Mouse (Mus musculus) bone marrow, adult 2 months (tissue): ENCODE data around the gene Rrp15. TPM values are rescaled to one million over a fixed set of nuclear protein-coding genes. Genes with fewer than 3 reads are reported as not detected.
"Not testable (repeated sequence)": the region's sequence is repeated elsewhere in the genome, so short reads cannot be mapped to it uniquely, and the experiment has no call there.

Experiments used
- H3K27ac ChIP-seq: fragments of 200-500 bp; 2 replicates; pipeline ENCODE4 v1.5.1; 2012; ENCODE audit warnings: low read depth, mild to moderate bottlenecking, control low read depth, inconsistent platforms, low read length; ENCODE audit not compliant: control insufficient read depth, poor library complexity, insufficient read depth
- H3K4me1 ChIP-seq: fragments of 200-500 bp; 2 replicates; pipeline ENCODE4 v1.6.1; 2011; ENCODE audit warnings: low read length; ENCODE audit not compliant: control insufficient read depth, insufficient read depth
- H3K4me3 ChIP-seq: fragments of 200-500 bp; replicated peaks from 2 replicates; pipeline ENCODE3; 2011; ENCODE audit warnings: mild to moderate bottlenecking, low read depth, low read length, control low read depth; ENCODE audit not compliant: control insufficient read depth
- CTCF ChIP-seq: fragments of 200-500 bp; IDR thresholded peaks from 2 replicates; pipeline ENCODE4 v1.5.1; 2011; ENCODE audit warnings: low read length, control low read depth; ENCODE audit not compliant: control insufficient read depth, insufficient read depth
- POLR2A ChIP-seq: fragments of 200-500 bp; IDR thresholded peaks from 2 replicates; pipeline ENCODE4 v1.6.1; 2011; ENCODE audit warnings: low read depth, mild to moderate bottlenecking, control low read depth, low read length, borderline replicate concordance; ENCODE audit not compliant: control insufficient read depth
- WGBS: fragments of 180-500 bp; shearing (Covaris S2); methylation state at CpG from one replicate; pipeline ENCODE4 v1.1.7; 2018; 5-methylcytosine and 5-hydroxymethylcytosine counted together
- polyA plus RNA-seq: library from polyadenylated mRNA; stranded (reverse); fragments of >200 nt; gene quantifications from 2 replicates; pipeline ENCODE4 v1.2.4, GENCODE M21; 2011; ENCODE audit warnings: low replicate concordance; ENCODE audit not compliant: missing spikeins, insufficient read depth, insufficient read length

Gene Rrp15
- polyA plus RNA-seq, 1 experiment: 21.2 TPM

DNA sequence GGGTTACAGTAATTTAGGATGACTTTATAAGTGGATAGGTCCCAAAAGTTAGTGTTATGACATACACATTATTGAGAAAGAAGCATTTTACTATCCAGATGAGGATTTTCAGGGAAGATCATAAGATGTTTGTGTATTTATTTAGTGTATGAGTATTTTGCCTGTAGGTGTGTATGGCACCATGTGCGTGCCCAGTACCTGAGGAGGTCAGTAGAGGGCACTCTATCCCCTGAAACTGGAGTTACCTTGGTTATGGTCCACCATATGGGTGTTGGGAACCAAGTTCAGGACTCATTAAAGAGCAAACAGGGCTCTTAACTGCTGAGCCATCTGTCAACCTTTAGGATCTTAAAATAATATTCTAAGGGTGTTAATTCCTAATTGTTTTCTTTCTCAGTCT is 19.2 kb upstream of the Rrp15 start:
- Histone ChIP-seq H3K27ac (no peak overlapping the region), H3K4me1 (no peaks in the 10 kb centered on the region; the same call in 1 of the 2 replicates), H3K4me3 (no peak overlapping the region)
- TF ChIP-seq POLR2A: no peak
- TF ChIP-seq CTCF: no peak
- 71% methylated on average over 1 of the region's 1 CpGs for WGBS

DNA sequence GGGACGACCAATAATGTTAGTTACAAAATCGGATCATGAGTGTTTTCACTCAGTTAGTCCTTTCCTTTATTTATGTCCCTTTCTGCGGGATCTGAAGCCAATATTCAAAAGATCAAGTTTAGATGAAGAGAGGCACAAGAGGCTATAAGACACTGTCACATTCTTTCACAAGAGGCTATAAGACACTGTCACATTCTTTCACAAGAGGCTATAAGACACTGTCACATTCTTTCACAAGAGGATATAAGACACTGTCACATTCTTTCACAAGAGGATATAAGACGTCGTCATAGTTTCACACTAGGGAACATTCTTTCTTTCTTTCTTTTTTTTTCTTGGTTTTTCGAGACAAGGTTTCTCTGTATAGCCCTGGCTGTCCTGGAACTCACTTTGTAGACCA is 14.3 kb upstream of the Rrp15 start:
- not testable (repeated sequence) for H3K4me3 ChIP-seq, H3K4me1 ChIP-seq, H3K27ac ChIP-seq
- 50% methylated on average over 6 of the region's 6 CpGs for WGBS

DNA sequence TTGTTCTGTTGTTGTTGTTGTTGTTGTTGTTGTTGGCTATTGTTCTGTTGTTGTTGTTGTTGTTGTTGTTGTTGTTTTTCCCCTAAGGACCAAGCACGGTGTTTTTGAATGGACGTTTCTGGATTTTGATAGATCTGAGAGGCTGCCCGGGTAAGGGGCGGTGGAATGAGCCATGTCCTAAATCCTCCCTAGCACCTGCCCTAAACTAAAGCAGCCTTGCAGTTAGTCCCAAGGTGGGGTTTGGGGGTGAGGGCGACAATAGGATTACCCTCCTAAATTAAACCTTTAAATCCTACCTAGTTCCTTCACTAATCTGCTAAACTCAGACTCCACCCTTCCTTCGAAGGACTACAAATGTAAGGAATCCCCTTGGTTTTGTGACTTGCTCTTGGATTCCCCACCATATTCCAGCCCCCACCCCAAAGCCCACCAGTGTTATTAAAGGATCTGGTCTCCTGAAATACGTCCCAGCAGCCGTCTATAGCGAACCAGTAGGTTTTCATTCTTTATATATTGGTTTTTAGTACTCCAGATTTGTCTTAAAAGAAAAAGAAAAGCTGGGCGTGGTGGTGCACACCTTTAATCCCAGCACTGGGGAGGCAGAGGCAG is 621 bp upstream of the Rrp15 start:
- Histone ChIP-seq H3K27ac (no peak overlapping the region), H3K4me1 (no peaks in the 10 kb centered on the region; the same call in 1 of the 2 replicates), H3K4me3 (peak overlapping the region; percentile 79)
- 36% methylated on average over 10 of the region's 10 CpGs for WGBS
- no peak for TF ChIP-seq POLR2A
- TF ChIP-seq CTCF: no peak

DNA sequence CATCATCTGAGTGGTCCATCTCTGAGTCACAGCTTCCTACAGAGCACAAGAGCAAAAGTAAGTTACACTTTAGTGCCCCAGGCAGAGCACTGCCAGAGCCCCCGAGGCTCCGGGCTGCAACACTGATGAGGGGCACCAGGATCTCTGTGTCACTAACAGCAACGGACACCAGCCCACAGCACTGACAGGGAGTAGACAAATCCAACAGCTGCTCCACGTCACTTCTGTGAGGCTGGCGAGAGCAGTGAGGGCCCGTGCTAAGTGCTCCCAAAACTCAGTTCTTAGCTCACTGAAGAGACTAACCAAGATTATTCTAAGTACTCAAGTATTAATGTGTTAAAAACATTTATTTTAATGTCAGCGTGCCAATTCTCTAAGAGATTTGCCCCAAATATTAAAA is 9.3 kb downstream of the Rrp15 start:
- TF ChIP-seq CTCF (no peak), POLR2A (no peak)
- Histone ChIP-seq H3K4me3 (no peak overlapping the region), H3K4me1 (no peaks in the 10 kb centered on the region; the same call in 1 of the 2 replicates), H3K27ac (no peak overlapping the region)
- WGBS: 85% methylated on average over 7 of the region's 7 CpGs

DNA sequence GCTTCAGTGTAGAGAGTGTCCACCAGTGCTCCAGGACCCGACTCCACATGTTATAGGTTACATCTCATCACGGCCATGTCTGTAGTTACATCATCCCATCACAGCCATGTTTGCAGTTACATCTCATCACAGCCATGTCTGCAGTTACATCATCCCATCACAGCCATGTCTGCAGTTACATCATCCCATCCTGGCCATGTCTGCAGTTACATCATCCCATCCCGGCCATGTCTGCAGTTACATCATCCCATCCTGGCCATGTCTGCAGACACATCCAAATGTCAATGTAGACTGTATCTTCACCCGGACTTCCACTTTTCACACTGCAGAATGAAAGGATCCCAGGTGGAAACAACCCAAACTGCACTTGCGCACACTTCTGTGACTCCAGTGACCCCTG is 13.6 kb downstream of the Rrp15 start:
- no peak overlapping the region for H3K4me3 ChIP-seq
- WGBS: 75% methylated on average over 5 of the region's 5 CpGs
- H3K27ac ChIP-seq: no peak overlapping the region
- no peak for TF ChIP-seq CTCF
- TF ChIP-seq POLR2A: no peak
- no peaks in the 10 kb centered on the region for H3K4me1 ChIP-seq

DNA sequence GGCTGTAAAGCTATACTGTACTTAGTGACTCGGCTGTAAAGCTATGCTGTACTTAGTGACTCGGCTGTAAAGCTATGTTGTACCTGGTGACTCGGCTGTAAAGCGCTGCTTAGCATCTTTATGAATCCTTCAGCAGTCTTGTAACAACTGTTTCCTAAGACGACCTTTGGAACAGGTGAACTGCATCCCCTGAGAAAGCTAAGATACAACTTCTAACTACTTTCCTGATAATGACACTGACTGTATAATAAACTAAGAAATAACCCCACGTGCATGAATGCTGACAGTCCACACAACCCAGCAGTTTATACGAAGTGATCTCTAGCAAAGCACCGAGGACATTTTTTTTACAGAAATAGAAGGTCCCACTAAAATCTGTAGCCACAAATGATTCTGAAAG is 16.1 kb downstream of the Rrp15 start:
- TF ChIP-seq POLR2A (no peak), CTCF (no peak)
- Histone ChIP-seq H3K4me1 (no peaks in the 10 kb centered on the region), H3K27ac (no peak overlapping the region), H3K4me3 (no peak overlapping the region)
- 88% methylated on average over 8 of the region's 8 CpGs for WGBS

DNA sequence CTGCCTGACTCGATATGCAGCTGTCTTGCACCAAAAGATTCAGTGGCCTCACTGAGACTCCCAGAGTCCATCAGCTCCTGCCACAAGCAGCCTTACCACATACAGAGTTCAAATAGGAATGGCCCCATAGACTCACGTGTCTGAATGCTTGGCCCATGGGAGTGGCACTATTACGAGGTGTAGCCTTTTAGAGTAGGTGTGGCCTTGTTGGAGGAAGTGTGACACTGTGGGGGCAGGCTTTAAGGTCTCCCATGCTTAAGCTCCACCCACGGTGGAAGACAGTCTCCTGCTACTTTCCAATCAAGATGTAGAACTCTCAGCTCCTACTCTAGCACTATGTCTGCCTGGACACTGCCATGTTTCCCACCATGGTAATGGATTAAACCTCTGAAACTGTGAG is 20.4 kb downstream of the Rrp15 start:
- Histone ChIP-seq H3K4me1 (no peaks in the 10 kb centered on the region), H3K4me3 (no peak overlapping the region), H3K27ac (no peak overlapping the region)
- WGBS: 62% methylated on average over 4 of the region's 4 CpGs
- TF ChIP-seq POLR2A (no peak), CTCF (no peak)

DNA sequence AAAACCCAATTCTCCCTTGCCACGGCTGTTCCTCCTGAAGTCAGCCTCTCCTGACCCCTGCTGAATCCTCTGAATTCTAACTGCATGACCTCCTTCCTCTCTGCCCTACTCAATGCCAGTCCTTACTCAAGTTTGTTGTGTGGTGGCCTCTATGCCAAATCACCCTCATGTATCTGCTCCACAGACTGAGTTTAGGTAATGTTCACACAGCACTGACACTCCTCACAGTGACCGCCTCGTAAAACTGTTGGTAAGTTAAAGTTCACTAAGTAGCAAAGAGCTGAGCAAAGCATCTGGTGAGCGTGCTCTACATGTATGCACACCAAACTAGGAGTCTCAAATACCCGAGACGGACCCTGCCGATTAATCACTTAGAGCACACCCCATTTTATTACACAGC is 23.0 kb downstream of the Rrp15 start:
- TF ChIP-seq CTCF: no peak
- no peak for TF ChIP-seq POLR2A
- 84% methylated on average over 7 of the region's 7 CpGs for WGBS
- no peak overlapping the region for H3K27ac ChIP-seq
- no peaks in the 10 kb centered on the region for H3K4me1 ChIP-seq
- H3K4me3 ChIP-seq: no peak overlapping the region

DNA sequence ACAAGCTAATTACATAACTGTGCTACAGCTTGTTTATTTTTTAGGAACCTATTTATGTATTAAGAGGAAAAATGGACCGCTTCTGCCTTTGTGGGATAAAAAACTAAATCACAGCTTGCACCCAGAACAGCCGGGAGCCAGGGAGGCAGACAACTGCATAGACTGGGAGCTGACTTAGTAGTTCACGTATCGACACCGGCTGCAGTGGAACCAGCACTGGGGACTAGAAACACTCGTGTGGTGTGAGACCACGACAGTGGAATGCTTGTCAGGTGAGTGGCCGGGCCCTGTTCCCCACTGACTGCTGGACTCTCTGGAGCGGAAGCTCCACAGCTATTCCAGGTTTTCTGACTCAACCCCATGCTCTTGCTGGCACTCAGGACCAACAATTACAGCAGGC is 26.9 kb downstream of the Rrp15 start:
- TF ChIP-seq CTCF (no peak), POLR2A (no peak)
- Histone ChIP-seq H3K4me3 (no peak overlapping the region), H3K4me1 (no peaks in the 10 kb centered on the region), H3K27ac (no peak overlapping the region)
- 85% methylated on average over 9 of the region's 9 CpGs for WGBS
